12 mouse cellular contexts compared by ENCODE assay signal in the genomic region with DNA sequence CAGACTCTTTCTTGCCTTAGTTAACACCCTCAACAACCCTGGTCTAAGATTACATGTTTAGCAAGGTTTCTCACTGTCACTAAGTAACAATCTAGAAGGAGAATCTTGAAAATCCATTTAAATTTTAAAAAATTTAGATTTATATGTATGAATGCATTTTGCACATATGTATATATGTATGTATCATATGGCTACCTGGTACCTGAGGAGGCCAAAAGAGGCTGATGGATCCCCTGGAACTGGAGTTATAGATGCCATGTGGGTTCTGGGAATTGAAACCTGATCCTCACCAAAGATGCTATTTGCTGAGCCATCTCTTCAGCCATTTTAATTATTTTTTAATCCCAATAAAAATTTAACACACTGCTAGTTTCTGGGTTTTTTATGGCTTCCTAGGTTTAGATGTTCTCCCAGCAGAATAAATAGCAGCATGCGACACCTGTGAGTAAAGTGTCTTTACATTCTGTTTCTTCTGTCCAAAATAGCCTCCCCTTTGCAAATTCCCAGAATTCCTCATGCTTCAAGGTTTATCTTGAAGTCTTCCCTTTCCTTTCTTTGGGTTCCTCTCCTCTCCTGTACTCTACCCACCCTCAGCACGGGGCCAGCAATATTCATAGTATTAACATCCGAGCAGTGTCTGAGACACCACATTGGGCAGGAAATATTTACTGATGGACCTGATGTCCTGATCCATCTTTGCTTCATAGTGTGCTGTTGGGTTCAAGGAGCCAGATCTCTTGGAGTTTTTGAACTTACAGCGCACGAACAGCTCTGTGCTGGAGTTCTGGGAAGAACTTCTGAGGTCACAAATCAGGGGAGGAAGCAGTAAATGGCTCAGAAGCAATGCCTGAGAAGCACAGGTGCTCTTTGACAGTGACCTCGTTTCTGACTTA. TPM values are rescaled to one million over a fixed set of nuclear protein-coding genes. Genes with fewer than 3 reads are reported as not detected.
A peak's percentile ranks its signal among the peaks of the same experiment; 100 is the strongest.
DNase-seq lines count a peak whose midpoint lies in the region; ATAC-seq and TF ChIP-seq lines count a peak whose summit lies in the region.
"Had no signal": no experiment of that assay in that cellular context is flagged by ENCODE, and none has a peak within 500 bp of the region (broad histone marks: within the 10 kb centered on the region; RNA-seq: fewer than 3 reads in every experiment).

No protein-coding gene starts in this region.

- no peak for TF ChIP-seq CTCF in CH12.LX (conservative IDR thresholded peaks at IDR 0.05 in 1 of 2, IDR thresholded peaks at IDR 0.05 in 1 of 2; ENCODE audit: low read depth in 2 of 2, low read length in 2 of 2)

- TF ChIP-seq RAD21 in CH12.LX (IDR thresholded peaks at IDR 0.05; ENCODE audit: low read depth, low read length), result no peak

- ATAC-seq in heart, embryonic 13.5 days (ENCODE audit: extremely low read depth, insufficient number of reproducible peaks, low FRiP score, low TSS enrichment), result no peak
- no peak for ATAC-seq in forebrain, embryonic 15.5 days (replicated peaks)
- ATAC-seq in liver, embryonic 15.5 days (ENCODE audit: insufficient read depth), result no peak
- ATAC-seq: Patski had no signal

- H3K4me3 ChIP-seq in heart, embryonic 13.5 days, result peak overlapping the region; percentile 56
- peak overlapping the region; percentile 41 to 63 (median 48) for H3K4me3 ChIP-seq in CH12.LX (replicated peaks in 1 of 3; ENCODE audit: low read depth in 2 of 3, low read length in 2 of 3, poor library complexity in 1 of 3)
- H3K4me3 ChIP-seq in forebrain, embryonic 15.5 days, result peak overlapping the region; percentile 38; the same call in 1 of the 2 replicates
- peak overlapping the region; percentile 63 for H3K4me3 ChIP-seq in liver, embryonic 15.5 days (replicated peaks)

- no peaks in the 10 kb centered on the region for H3K9me3 ChIP-seq in heart, embryonic 13.5 days
- H3K9me3 ChIP-seq in CH12.LX (replicated peaks; ENCODE audit: low read length), result no peaks in the 10 kb centered on the region
- no peaks in the 10 kb centered on the region for H3K9me3 ChIP-seq in forebrain, embryonic 15.5 days
- H3K9me3 ChIP-seq in liver, embryonic 15.5 days (replicated peaks), result no peaks in the 10 kb centered on the region

- H3K4me1 ChIP-seq in heart, embryonic 13.5 days, result peaks cover 44% of the 10 kb centered on the region
- H3K4me1 ChIP-seq in CH12.LX (ENCODE audit: control insufficient read depth in 1 of 2, insufficient read depth in 2 of 2), result peaks cover 6 to 28% of the 10 kb centered on the region in 2 experiments; a peak in 3 of 4 replicates
- H3K4me1 ChIP-seq in forebrain, embryonic 15.5 days, result peaks cover 25% of the 10 kb centered on the region
- peaks cover 57% of the 10 kb centered on the region for H3K4me1 ChIP-seq in liver, embryonic 15.5 days (replicated peaks)

- TF ChIP-seq EP300 in CH12.LX (IDR thresholded peaks at IDR 0.05; ENCODE audit: low read length), result no peak

- DNase-seq in heart, adult 18-20 months, result no peak
- DNase-seq in CH12.LX (ENCODE audit: extremely low read depth), result no peak
- DNase-seq in layer of hippocampus, adult 18-20 months (ENCODE audit: low spot score in 2 of 2), result no peak
- no peak for DNase-seq in urinary bladder, adult 2 months (ENCODE audit: low spot score)
- DNase-seq in kidney, postnatal 36 days, result no peak
- DNase-seq: lung, adult 2 months had no signal

- peak overlapping the region; percentile 72 for H3K4me2 ChIP-seq in heart, embryonic 13.5 days
- H3K4me2 ChIP-seq in CH12.LX (ENCODE audit: insufficient read depth, low read depth, poor library complexity, severe bottlenecking), result peak overlapping the region; percentile 53
- peak overlapping the region; percentile 40 for H3K4me2 ChIP-seq in forebrain, embryonic 15.5 days (replicated peaks)
- peak overlapping the region; percentile 62 for H3K4me2 ChIP-seq in liver, embryonic 15.5 days

- H3K79me2 ChIP-seq in CH12.LX (replicated peaks; ENCODE audit: control insufficient read depth, extremely low read depth, insufficient read depth, poor library complexity, severe bottlenecking), result no peaks in the 10 kb centered on the region

- dilution Hi-C loops in CH12.LX (cut with MboI; ENCODE audit: extremely low pct_ligation_motif_present, extremely low pct_unique_long_range_greater_than_20kb, low sequenced_read_pairs), result no loop called here

- in situ Hi-C loops in CH12.LX (cut with MboI; ENCODE audit: low pct_ligation_motif_present, low pct_unique_long_range_greater_than_20kb, low sequenced_read_pairs), result no loop called here

- H3K27me3 ChIP-seq in heart, embryonic 13.5 days (replicated peaks), result no peaks in the 10 kb centered on the region
- no peaks in the 10 kb centered on the region for H3K27me3 ChIP-seq in CH12.LX (replicated peaks)
- H3K27me3 ChIP-seq in forebrain, embryonic 15.5 days, result no peaks in the 10 kb centered on the region
- H3K27me3 ChIP-seq in liver, embryonic 15.5 days, result no peaks in the 10 kb centered on the region
- H3K27me3 ChIP-seq: Patski had no signal

- no peaks in the 10 kb centered on the region for H3K36me3 ChIP-seq in heart, embryonic 13.5 days
- H3K36me3 ChIP-seq in CH12.LX (replicated peaks in 1 of 2; ENCODE audit: control insufficient read depth in 1 of 2, insufficient read depth in 1 of 2, low read length in 1 of 2), result no peaks in the 10 kb centered on the region
- no peaks in the 10 kb centered on the region for H3K36me3 ChIP-seq in forebrain, embryonic 15.5 days
- H3K36me3 ChIP-seq in liver, embryonic 15.5 days (replicated peaks), result no peaks in the 10 kb centered on the region

- peak overlapping the region; percentile 84 for H3K9ac ChIP-seq in heart, embryonic 13.5 days
- H3K9ac ChIP-seq in CH12.LX (ENCODE audit: insufficient read depth, low read depth), result peak overlapping the region; percentile 89; the same call in 1 of the 2 replicates
- peak overlapping the region; percentile 40; the same call in 1 of the 2 replicates for H3K9ac ChIP-seq in forebrain, embryonic 15.5 days (replicated peaks)
- peak overlapping the region; percentile 69 for H3K9ac ChIP-seq in liver, embryonic 15.5 days

- 45% methylated on average over 6 of the region's 6 CpGs for WGBS in heart, embryonic 13.5 days
- WGBS in forebrain, embryonic 15.5 days, result 55% methylated on average over 6 of the region's 6 CpGs
- WGBS in liver, embryonic 15.5 days (ENCODE audit: insufficient replicate concordance), result 41% methylated on average over 6 of the region's 6 CpGs

- TF ChIP-seq POLR2A in CH12.LX (IDR thresholded peaks at IDR 0.05; ENCODE audit: low read depth, low read length), result no peak

- H3K27ac ChIP-seq in heart, embryonic 13.5 days (replicated peaks), result 0 out of 2 replicates have a peak overlapping the region, but pooled peaks have one; percentile 73
- H3K27ac ChIP-seq in CH12.LX (ENCODE audit: insufficient read depth, low read depth), result no peak overlapping the region
- H3K27ac ChIP-seq in forebrain, embryonic 15.5 days (replicated peaks), result no peak overlapping the region
- H3K27ac ChIP-seq in liver, embryonic 15.5 days (replicated peaks), result peak overlapping the region; percentile 96

RNA-seq across cellular contexts. Expression of a gene that starts 1.9 kb away (rescaled TPM):
- 0.24 and 0.46 TPM in 2 replicates for polyA plus RNA-seq in heart, embryonic 13.5 days (2015; fragmentation: Nextera tagmentation; extraction: Ambion mirVana)
- total RNA-seq in heart, adult 18-20 months (2021), result not detected
- total RNA-seq in CH12.LX (2012; rRNA removed) (0.67 and 1.4 TPM in 2 replicates), CH12.LX (2014; rRNA removed) (1.2 and 1.4 TPM in 2 replicates)
- 0.33 and 0.34 TPM in 2 replicates for polyA plus RNA-seq in CH12.LX (2012; ENCODE audit: insufficient read length, low read depth)
- 0.62 TPM in 1 of 2 replicates, not detected in the other for polyA plus RNA-seq in forebrain, embryonic 15.5 days (2015; fragmentation: Nextera tagmentation; extraction: Ambion mirVana)
- polyA plus RNA-seq in liver, embryonic 15.5 days (2015; fragmentation: Nextera tagmentation; extraction: Ambion mirVana), result 2.5 and 3.2 TPM in 2 replicates
- not detected for total RNA-seq in layer of hippocampus, adult 18-20 months (2021)
- polyA plus RNA-seq in urinary bladder, adult 2 months (2012; rRNA removed), result not detected in 2 replicates
- polyA plus RNA-seq: cortical plate, adult 2 months; lung, adult 2 months; Patski; spleen, adult 2 months had no signal

RNA-seq across cellular contexts. Expression of a gene that starts 3.1 kb away (rescaled TPM):
- polyA plus RNA-seq in heart, embryonic 13.5 days (2015; fragmentation: Nextera tagmentation; extraction: Ambion mirVana), result 10.6 and 16.1 TPM in 2 replicates
- 10 to 100 TPM in 1 of 2 experiments, 1 to 10 TPM in 1; 9.3 to 14.7 TPM for total RNA-seq in heart, adult 18-20 months (2021)
- 1,248 and 1,515 TPM in 2 replicates for total RNA-seq in CH12.LX (2012; rRNA removed)
- 48.1 and 113 TPM in 2 replicates for total RNA-seq in CH12.LX (2014; rRNA removed)
- polyA plus RNA-seq in CH12.LX (2012; ENCODE audit: insufficient read length, low read depth), result 0.64 and 0.98 TPM in 2 replicates
- polyA plus RNA-seq in forebrain, embryonic 15.5 days (2015; fragmentation: Nextera tagmentation; extraction: Ambion mirVana), result 25.1 and 32.2 TPM in 2 replicates
- polyA plus RNA-seq in liver, embryonic 15.5 days (2015; fragmentation: Nextera tagmentation; extraction: Ambion mirVana), result 31.3 and 45.2 TPM in 2 replicates
- 10 to 100 TPM in 1 of 2 experiments, 1 to 10 TPM in 1; 8.7 to 12.8 TPM for total RNA-seq in layer of hippocampus, adult 18-20 months (2021)
- 140 and 149 TPM in 2 replicates for polyA plus RNA-seq in urinary bladder, adult 2 months (2012; rRNA removed)

RNA-seq across cellular contexts. Expression of a gene that starts 8.3 kb away (rescaled TPM):
- 34.7 and 49.3 TPM in 2 replicates for polyA plus RNA-seq in heart, embryonic 13.5 days (2015; fragmentation: Nextera tagmentation; extraction: Ambion mirVana)
- 100 to 1,000 TPM; 189 to 197 TPM for total RNA-seq in heart, adult 18-20 months (2021)
- total RNA-seq in CH12.LX (2012; rRNA removed), result 4,203 and 5,136 TPM in 2 replicates
- not detected in 2 replicates for total RNA-seq in CH12.LX (2014; rRNA removed)
- polyA plus RNA-seq in CH12.LX (2012; ENCODE audit: insufficient read length, low read depth), result 2.5 and 2.7 TPM in 2 replicates
- polyA plus RNA-seq in forebrain, embryonic 15.5 days (2015; fragmentation: Nextera tagmentation; extraction: Ambion mirVana), result 51.6 and 60.6 TPM in 2 replicates
- polyA plus RNA-seq in liver, embryonic 15.5 days (2015; fragmentation: Nextera tagmentation; extraction: Ambion mirVana), result 54.8 and 64.9 TPM in 2 replicates
- 100 to 1,000 TPM; 207 to 216 TPM for total RNA-seq in layer of hippocampus, adult 18-20 months (2021)
- 6.9 and 41.2 TPM in 2 replicates for polyA plus RNA-seq in urinary bladder, adult 2 months (2012; rRNA removed)

RNA-seq across cellular contexts. Expression of a gene that starts 9.5 kb away (rescaled TPM):
- 3.0 and 4.3 TPM in 2 replicates for polyA plus RNA-seq in heart, embryonic 13.5 days (2015; fragmentation: Nextera tagmentation; extraction: Ambion mirVana)
- 1 to 10 TPM; 4.0 to 9.0 TPM for total RNA-seq in heart, adult 18-20 months (2021)
- total RNA-seq in CH12.LX (2012; rRNA removed), result 1,105 and 1,173 TPM in 2 replicates
- total RNA-seq in CH12.LX (2014; rRNA removed), result 11.0 and 15.3 TPM in 2 replicates
- polyA plus RNA-seq in CH12.LX (2012; ENCODE audit: insufficient read length, low read depth), result 1.3 TPM in 2 replicates
- 6.7 and 8.0 TPM in 2 replicates for polyA plus RNA-seq in forebrain, embryonic 15.5 days (2015; fragmentation: Nextera tagmentation; extraction: Ambion mirVana)
- 10.8 and 13.6 TPM in 2 replicates for polyA plus RNA-seq in liver, embryonic 15.5 days (2015; fragmentation: Nextera tagmentation; extraction: Ambion mirVana)
- total RNA-seq in layer of hippocampus, adult 18-20 months (2021), result 10 to 100 TPM in 1 of 2 experiments, 1 to 10 TPM in 1; 7.7 to 11.1 TPM
- polyA plus RNA-seq in urinary bladder, adult 2 months (2012; rRNA removed), result 8.6 and 14.3 TPM in 2 replicates

RNA-seq across cellular contexts. Expression of a gene that starts 14.7 kb away (rescaled TPM):
- polyA plus RNA-seq in heart, embryonic 13.5 days (2015; fragmentation: Nextera tagmentation; extraction: Ambion mirVana), result 3.9 and 5.4 TPM in 2 replicates
- 10 to 100 TPM; 12.0 to 13.7 TPM for total RNA-seq in heart, adult 18-20 months (2021)
- 116 and 130 TPM in 2 replicates for total RNA-seq in CH12.LX (2012; rRNA removed)
- 1.0 and 2.5 TPM in 2 replicates for total RNA-seq in CH12.LX (2014; rRNA removed)
- 0.20 and 0.91 TPM in 2 replicates for polyA plus RNA-seq in CH12.LX (2012; ENCODE audit: insufficient read length, low read depth)
- polyA plus RNA-seq in forebrain, embryonic 15.5 days (2015; fragmentation: Nextera tagmentation; extraction: Ambion mirVana), result 10.1 and 10.9 TPM in 2 replicates
- 29.3 and 32.9 TPM in 2 replicates for polyA plus RNA-seq in liver, embryonic 15.5 days (2015; fragmentation: Nextera tagmentation; extraction: Ambion mirVana)
- total RNA-seq in layer of hippocampus, adult 18-20 months (2021), result 10 to 100 TPM; 33.3 to 33.7 TPM
- polyA plus RNA-seq in urinary bladder, adult 2 months (2012; rRNA removed), result 1.4 and 1.6 TPM in 2 replicates

Comparison
In these comparisons a context has a peak if more than half of its experiments do, and no peak if none do; other contexts are left out.
1. H3K27ac ChIP-seq: peak in heart, embryonic 13.5 days (single experiment) and liver, embryonic 15.5 days (single experiment); none in CH12.LX (single experiment) and forebrain, embryonic 15.5 days (single experiment).
2. Peak in every context shown above with its lines, with median percentiles within 50 percentile points of each other: H3K4me2 ChIP-seq, H3K4me3 ChIP-seq and H3K9ac ChIP-seq.